In the genomic region with DNA sequence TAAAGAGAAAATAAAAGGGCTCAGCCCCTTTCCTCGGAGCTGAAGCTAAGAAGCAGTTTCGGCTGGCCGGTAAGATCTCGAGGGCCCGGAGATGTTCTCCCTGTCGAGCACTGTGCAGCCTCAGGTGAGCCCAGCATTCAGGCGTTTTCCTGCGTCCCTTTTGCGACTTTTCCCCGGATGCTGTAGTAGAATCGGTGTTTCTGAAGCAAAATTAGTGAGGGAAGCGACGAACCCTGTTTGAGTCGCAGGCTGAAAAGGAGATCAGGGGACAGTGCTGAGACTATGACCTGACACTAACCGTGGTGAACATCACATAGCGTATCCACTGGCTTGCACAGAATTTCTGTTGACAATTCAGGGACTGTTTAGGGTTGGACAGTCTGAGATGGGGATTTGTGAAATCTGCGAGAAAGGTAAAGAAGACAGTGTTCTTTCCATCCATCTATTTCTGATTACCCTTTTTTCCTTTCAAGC, we compare ENCODE assay signal across 8 mouse cellular contexts. TPM values are rescaled to one million over a fixed set of nuclear protein-coding genes. Genes with fewer than 3 reads are reported as not detected.
DNase-seq lines count a peak whose midpoint lies in the region; ATAC-seq and TF ChIP-seq lines count a peak whose summit lies in the region.

No protein-coding gene starts in this region.

- intact Hi-C loops in heart, postnatal 10 days (cut with DNase I), result loop anchor here (2.0 kb wide), 1 partner anchor 262 kb away; the partner anchor contains the start of gene Pdss1

- no peak for ATAC-seq in heart, embryonic 11.5 days (replicated peaks; ENCODE audit: insufficient number of reproducible peaks, low FRiP score, low TSS enrichment)
- peak; percentile 33 to 50 for ATAC-seq in hematopoietic stem cell, adult 5-6 weeks (replicated peaks in 1 of 2; ENCODE audit: insufficient read depth in 1 of 2, low FRiP score in 2 of 2, low TSS enrichment in 1 of 2, low read depth in 1 of 2, poor library complexity in 2 of 2, severe bottlenecking in 2 of 2)
- ATAC-seq in megakaryocyte progenitor cell, adult 5-6 weeks (replicated peaks; ENCODE audit: poor library complexity), result peak; percentile 43

- peak overlapping the region; percentile 98 for H3K27ac ChIP-seq in heart, embryonic 11.5 days (ENCODE audit: low read depth, low read length)
- H3K27ac ChIP-seq in ES-E14 (ENCODE audit: insufficient read depth, low read depth, low read length, poor library complexity, severe bottlenecking), result peak overlapping the region; percentile 86

- H3K9me3 ChIP-seq in heart, embryonic 11.5 days (replicated peaks; ENCODE audit: control insufficient read depth, low read length), result no peaks in the 10 kb centered on the region
- H3K9me3 ChIP-seq in ES-E14 (ENCODE audit: control insufficient read depth, insufficient read depth, low read depth, low read length), result no peaks in the 10 kb centered on the region

- under 1% methylated on average over 17 of the region's 17 CpGs for WGBS in heart, embryonic 11.5 days (ENCODE audit: insufficient replicate concordance)

- H3K4me2 ChIP-seq in heart, embryonic 11.5 days, result peak overlapping the region; percentile 87

- in situ Hi-C loops in ES-E14 (cut with MboI; ENCODE audit: low sequenced_read_pairs in 2 of 2, unreplicated experiment in 2 of 2), result no loop called here

- no peak for DNase-seq in heart, postnatal 10 days
- DNase-seq in ES-E14 (ENCODE audit: low read depth, low spot score), result no peak
- DNase-seq in retina, embryonic 14.5 days (ENCODE audit: low spot score), result no peak
- DNase-seq in urinary bladder, postnatal 25 days (ENCODE audit: low spot score), result no peak
- DNase-seq in B cell, adult 2 months, result no peak

- H3K36me3 ChIP-seq in heart, embryonic 11.5 days (ENCODE audit: control insufficient read depth, insufficient read depth, low read length), result no peaks in the 10 kb centered on the region
- no peaks in the 10 kb centered on the region; the same call in 1 of the 2 replicates for H3K36me3 ChIP-seq in ES-E14 (ENCODE audit: control insufficient read depth, insufficient read depth, low read length, poor library complexity, severe bottlenecking)

- H3K27me3 ChIP-seq in heart, embryonic 11.5 days (ENCODE audit: control insufficient read depth, insufficient read depth, low read length), result no peaks in the 10 kb centered on the region

- H3K4me3 ChIP-seq in heart, embryonic 11.5 days (ENCODE audit: low read depth, low read length), result peak overlapping the region; percentile 89
- H3K4me3 ChIP-seq in ES-E14 (ENCODE audit: insufficient read depth in 1 of 2, low read depth in 1 of 2, low read length in 2 of 2, poor library complexity in 1 of 2, severe bottlenecking in 1 of 2), result peak overlapping the region; percentile 74 to 98

- peak overlapping the region; percentile 89 for H3K9ac ChIP-seq in heart, embryonic 11.5 days (ENCODE audit: low read depth, low read length)
- H3K9ac ChIP-seq in ES-E14 (ENCODE audit: insufficient read depth, low read depth, low read length, poor library complexity, severe bottlenecking), result peak overlapping the region; percentile 93

- H3K4me1 ChIP-seq in heart, embryonic 11.5 days (ENCODE audit: control insufficient read depth, insufficient read depth, low read length), result peaks cover 17% of the 10 kb centered on the region
- peaks cover 3 to 5% of the 10 kb centered on the region in 2 experiments; a peak in 2 of 4 replicates for H3K4me1 ChIP-seq in ES-E14 (ENCODE audit: control insufficient read depth in 2 of 2, insufficient read depth in 2 of 2, low read length in 2 of 2, poor library complexity in 1 of 2)

TF ChIP-seq in ES-E14, 5 proteins besides CTCF, POLR2A, EP300 and RAD21:
- TF ChIP-seq HCFC1 (IDR thresholded peaks at IDR 0.05; ENCODE audit: borderline replicate concordance, insufficient read depth, low read length) (no peak), ZC3H11A (IDR thresholded peaks at IDR 0.05; ENCODE audit: borderline replicate concordance, low read depth, low read length) (no peak), CHD2 (IDR thresholded peaks at IDR 0.05; ENCODE audit: low read depth, low read length) (no peak), MAFK (IDR thresholded peaks at IDR 0.05; ENCODE audit: insufficient read depth, low read depth, low read length) (no peak), ZNF384 (IDR thresholded peaks at IDR 0.05; ENCODE audit: low read depth, low read length) (no peak)

RNA-seq across cellular contexts. Expression of gene Yme1l1, which starts 0.5 kb away (rescaled TPM):
- polyA plus RNA-seq in heart, embryonic 11.5 days (2014; fragmentation: Nextera tagmentation; extraction: Ambion mirVana), result 58.2 and 62.5 TPM in 2 replicates
- 10 to 100 TPM; 69.2 to 72.5 TPM for total RNA-seq in heart, postnatal 10 days (2021)
- 158 and 160 TPM in 2 replicates for total RNA-seq in ES-E14 (2012; rRNA removed)
- total RNA-seq in hematopoietic stem cell, adult 5-6 weeks (2017), result 116 and 118 TPM in 2 replicates
- total RNA-seq in megakaryocyte progenitor cell, adult 5-6 weeks (2015), result 73.7 and 86.4 TPM in 2 replicates
- 88.8 and 105 TPM in 2 replicates for total RNA-seq in megakaryocyte progenitor cell, adult 5-6 weeks (2017)

RNA-seq across cellular contexts. Expression of gene Mastl, which starts 0.8 kb away (rescaled TPM):
- 8.6 and 10.2 TPM in 2 replicates for polyA plus RNA-seq in heart, embryonic 11.5 days (2014; fragmentation: Nextera tagmentation; extraction: Ambion mirVana)
- total RNA-seq in heart, postnatal 10 days (2021), result 1 to 10 TPM; 4.3 to 5.3 TPM
- 30.7 and 30.9 TPM in 2 replicates for total RNA-seq in ES-E14 (2012; rRNA removed)
- total RNA-seq in hematopoietic stem cell, adult 5-6 weeks (2017), result 10.8 and 13.2 TPM in 2 replicates
- total RNA-seq in megakaryocyte progenitor cell, adult 5-6 weeks (2015), result 12.6 and 13.3 TPM in 2 replicates
- 8.6 and 12.6 TPM in 2 replicates for total RNA-seq in megakaryocyte progenitor cell, adult 5-6 weeks (2017)

RNA-seq across cellular contexts. Expression of gene 4931423N10Rik, which starts 50.6 kb away (rescaled TPM):
- polyA plus RNA-seq in heart, embryonic 11.5 days (2014; fragmentation: Nextera tagmentation; extraction: Ambion mirVana), result not detected in 2 replicates
- total RNA-seq in heart, postnatal 10 days (2021), result not detected
- total RNA-seq in ES-E14 (2012; rRNA removed), result 0.26 TPM in 1 of 2 replicates, not detected in the other
- not detected in 2 replicates for total RNA-seq in hematopoietic stem cell, adult 5-6 weeks (2017)
- total RNA-seq in megakaryocyte progenitor cell, adult 5-6 weeks (2015), result not detected in 2 replicates
- total RNA-seq in megakaryocyte progenitor cell, adult 5-6 weeks (2017), result 0.62 TPM in 1 of 2 replicates, not detected in the other
